Mouse (Mus musculus): ENCODE results near the gene Tln1.

DNA sequence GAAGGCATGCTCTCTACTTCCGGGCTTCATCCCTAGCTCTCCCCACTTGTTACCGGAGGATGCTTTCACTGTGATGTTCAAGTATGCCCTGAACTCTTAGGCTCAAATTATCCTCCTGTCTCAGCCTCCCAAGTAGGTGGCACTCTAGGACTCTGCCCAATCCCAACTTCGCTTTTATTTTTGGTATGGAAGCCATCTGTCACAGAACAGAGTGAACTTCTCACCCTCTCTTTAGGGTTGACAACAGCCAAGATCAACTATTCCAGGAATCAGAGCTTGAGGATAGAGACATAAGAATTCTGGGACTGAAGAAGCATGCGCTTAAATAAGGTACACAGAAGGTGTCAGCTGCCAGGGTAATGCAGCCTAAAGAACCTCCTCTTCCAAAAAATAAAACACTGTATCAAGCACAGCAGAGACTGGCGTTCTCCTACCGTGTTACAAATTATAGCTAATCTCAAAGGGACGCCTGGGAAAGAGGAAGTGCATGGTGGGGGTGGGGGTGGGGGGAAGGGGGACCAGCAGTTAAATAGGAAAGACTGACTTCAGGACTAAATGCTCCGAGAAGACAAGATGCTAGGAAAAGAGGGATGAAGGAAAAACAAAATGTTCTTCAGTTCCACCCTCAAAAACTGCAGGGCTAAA, 14.9 kb upstream of the Tln1 start:
- no peak for TF ChIP-seq CTCF (IDR thresholded peaks at IDR 0.05; ENCODE audit: extremely low read depth, insufficient read length, insufficient replicate concordance, low read depth, low read length)
- TF ChIP-seq POLR2A (IDR thresholded peaks at IDR 0.05; ENCODE audit: low read depth, low read length) = no peak
